Mouse (Mus musculus) megakaryocyte progenitor cell, adult 5-6 weeks (primary cell): ENCODE data around the gene Gm38392. TPM values are rescaled to one million over a fixed set of nuclear protein-coding genes. Genes with fewer than 3 reads are reported as not detected.

ENCODE experiments used
- ATAC-seq: replicated peaks from 2 replicates; pipeline ENCODE4 v1.8.0; 2016; ENCODE audit warnings: mild to moderate bottlenecking, moderate TSS enrichment, inconsistent platforms; ENCODE audit not compliant: poor library complexity
- total RNA-seq, 2 experiments: library from RNA; stranded (forward) in 1 of 2; stranded (reverse) in 1 of 2; fragments of 157-497, 149-512 nt in 1 of 2; fragments of 200-1000 nt in 1 of 2; gene quantifications; 2 replicates each; pipeline versions ENCODE4 v1.2.3 to v1.2.4; 2015 to 2017

Gene Gm38392
- total RNA-seq, 2 experiments from 2014 or later = 0.10 TPM; not detected in 1

- ATAC-seq = no peak
These were observed 48.1 kb downstream of the Gm38392 start for GRCm38 (mm10) chr3:88238866-88239391.

- ATAC-seq = peak; percentile 81
These were observed 49.3 kb downstream of the Gm38392 start for GRCm38 (mm10) chr3:88237556-88238194.

GRCm38 (mm10) chr3:88237161-88237555 is 49.9 kb downstream of the Gm38392 start:
- no peak for ATAC-seq

GRCm38 (mm10) chr3:88235616-88236015 is 51.4 kb downstream of the Gm38392 start:
- ATAC-seq = no peak

GRCm38 (mm10) chr3:88235216-88235615 is 51.8 kb downstream of the Gm38392 start:
- ATAC-seq = peak; percentile 49; the same call in 1 of the 2 replicates

GRCm38 (mm10) chr3:88234041-88234440 is 53.0 kb downstream of the Gm38392 start:
- no peak for ATAC-seq

DNA sequence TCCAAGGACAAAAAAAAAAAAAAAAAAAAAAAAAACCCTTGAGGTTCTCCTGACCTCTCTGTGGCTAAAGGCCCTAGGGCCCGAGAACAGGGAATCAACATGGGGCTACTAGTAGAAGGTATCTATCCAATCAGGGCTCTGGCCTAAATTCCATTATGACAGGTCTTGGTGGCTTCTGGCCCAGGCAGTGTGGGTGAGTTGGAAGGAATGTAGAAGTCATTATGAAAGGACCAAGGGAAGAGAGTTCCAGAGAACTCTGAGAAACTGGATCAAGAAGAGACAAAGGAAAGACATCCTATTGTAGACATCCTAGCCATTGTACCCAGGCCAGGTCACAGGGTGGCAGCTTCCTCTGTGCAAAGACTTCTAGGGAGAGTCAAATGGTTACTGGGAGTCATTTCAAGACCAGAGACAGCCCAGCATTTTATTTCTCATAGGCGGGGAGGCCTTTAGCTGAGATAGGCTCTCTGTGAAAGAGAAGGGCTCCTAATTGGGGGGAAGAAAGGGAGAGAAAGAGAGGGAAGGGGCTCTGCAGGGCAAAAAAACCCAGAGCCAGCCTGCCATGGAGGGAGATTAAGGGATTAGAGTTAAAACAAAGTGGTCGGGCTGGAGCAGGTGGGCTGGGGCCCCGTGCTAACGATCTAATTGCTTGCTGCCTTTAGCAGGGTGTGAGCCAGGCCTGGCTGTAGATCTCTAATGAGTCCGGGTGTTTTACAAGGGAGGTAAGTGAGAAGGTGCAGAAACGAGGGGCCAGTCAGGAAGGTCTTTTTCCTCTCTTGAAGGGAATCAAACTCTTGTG is 54.0 kb downstream of the Gm38392 start:
- no peak for ATAC-seq

DNA sequence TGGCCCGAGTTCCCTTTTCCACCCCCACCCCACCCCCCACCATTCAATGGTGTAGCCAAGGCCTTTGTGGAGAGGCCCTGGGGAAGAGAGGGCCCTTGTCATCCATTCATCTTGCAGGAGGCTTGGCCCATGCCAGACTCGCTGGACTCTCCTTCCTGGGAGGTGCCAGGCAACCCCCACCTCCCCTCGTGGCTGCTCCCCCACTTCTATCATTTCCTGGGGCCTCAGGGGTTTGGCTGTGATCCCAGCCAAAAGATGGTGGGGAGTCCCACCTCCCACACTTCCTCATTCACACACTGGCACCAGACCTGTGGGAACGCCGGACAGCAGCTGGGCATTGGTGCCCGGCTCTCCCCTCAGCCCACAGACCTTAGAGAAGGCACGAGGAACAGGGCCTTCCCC is 54.7 kb downstream of the Gm38392 start:
- peak; percentile 56 for ATAC-seq

- no peak for ATAC-seq
These were observed 55.9 kb downstream of the Gm38392 start for GRCm38 (mm10) chr3:88231061-88231641.

DNA sequence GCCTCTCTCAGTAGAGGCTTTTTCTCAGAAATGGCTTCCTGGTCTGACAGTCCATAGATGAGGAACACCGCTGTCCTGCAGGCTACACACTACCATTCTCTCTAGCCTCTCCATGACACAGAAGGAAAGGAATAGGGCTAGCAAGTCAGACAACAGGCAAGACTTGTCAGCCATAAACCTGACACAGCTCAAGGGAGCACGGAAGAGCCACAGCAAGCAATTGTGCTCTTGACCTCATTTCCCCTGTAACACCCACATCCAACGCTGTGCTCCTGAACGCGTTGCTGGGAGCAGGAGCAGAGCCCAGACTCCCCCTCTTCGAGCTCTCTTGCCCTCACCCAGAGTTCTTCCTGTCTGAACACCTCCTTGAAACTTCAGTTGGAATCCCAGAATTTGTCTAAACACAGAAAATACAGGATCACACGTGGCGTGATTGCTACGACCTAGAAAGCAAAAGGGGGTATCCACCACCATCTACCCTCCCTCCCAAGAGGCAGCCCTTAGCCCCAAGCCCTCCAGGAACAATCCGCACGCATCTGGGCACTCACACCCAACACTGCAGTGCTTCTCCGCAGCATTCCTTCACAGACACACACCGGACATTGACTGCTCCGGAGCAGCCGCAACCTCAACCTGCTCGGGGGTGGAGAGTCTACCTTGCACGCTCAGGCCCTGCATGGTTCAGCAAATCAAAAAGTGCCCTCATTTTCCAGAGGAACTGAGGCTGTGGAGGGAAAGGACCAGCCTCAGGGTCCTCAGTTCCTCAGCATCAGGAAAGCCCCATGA is 56.6 kb downstream of the Gm38392 start:
- no peak for ATAC-seq

DNA sequence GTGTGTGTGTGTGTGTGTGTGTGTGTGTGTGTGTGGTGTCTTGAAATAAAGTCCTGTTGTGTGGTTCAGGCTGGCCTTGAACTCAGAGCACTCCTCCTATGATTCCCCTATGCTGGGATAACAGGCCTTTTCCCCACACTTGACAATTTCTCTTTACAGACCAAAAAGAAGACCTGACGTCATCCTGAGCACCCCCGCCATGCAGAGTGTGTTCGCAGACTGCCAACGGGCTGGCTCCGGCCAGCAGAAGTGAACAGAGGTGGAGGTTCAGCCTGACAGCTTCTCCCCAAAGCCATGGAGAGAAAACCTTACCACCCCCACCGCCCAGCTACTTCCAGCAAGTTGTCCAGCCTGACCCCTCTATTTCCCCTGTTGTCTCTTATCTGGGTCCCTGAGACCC is 57.5 kb downstream of the Gm38392 start:
- ATAC-seq = no peak

GRCm38 (mm10) chr3:88228906-88229305 is 58.1 kb downstream of the Gm38392 start:
- no peak for ATAC-seq

GRCm38 (mm10) chr3:88227976-88228375 is 59.0 kb downstream of the Gm38392 start:
- ATAC-seq = no peak

DNA sequence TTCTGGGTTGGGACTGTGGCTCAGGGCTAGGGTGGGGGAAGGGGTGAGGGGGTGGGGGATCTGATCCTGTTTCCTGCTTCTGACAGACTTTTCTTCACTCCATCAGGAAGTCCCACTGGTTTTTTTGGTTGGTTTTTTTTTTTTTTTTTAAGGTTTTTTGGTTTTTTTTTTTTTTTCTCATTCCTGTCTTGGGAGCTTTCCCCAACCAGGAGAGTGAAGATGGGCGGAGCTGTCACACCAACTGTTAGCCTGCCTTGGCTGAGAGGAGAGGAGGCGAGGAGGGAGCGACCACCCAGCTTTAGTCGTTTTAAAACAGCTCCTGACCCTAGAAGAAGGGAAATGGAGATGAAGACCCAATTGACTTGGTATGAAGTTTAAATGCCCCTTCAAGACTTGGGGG is 59.8 kb downstream of the Gm38392 start:
- no peak for ATAC-seq

- no peak for ATAC-seq
These were observed 60.7 kb downstream of the Gm38392 start for GRCm38 (mm10) chr3:88226101-88226845.

- no peak for ATAC-seq
These were observed 62.1 kb downstream of the Gm38392 start for GRCm38 (mm10) chr3:88224929-88225328.

GRCm38 (mm10) chr3:88222446-88222845 is 64.6 kb downstream of the Gm38392 start:
- no peak for ATAC-seq

DNA sequence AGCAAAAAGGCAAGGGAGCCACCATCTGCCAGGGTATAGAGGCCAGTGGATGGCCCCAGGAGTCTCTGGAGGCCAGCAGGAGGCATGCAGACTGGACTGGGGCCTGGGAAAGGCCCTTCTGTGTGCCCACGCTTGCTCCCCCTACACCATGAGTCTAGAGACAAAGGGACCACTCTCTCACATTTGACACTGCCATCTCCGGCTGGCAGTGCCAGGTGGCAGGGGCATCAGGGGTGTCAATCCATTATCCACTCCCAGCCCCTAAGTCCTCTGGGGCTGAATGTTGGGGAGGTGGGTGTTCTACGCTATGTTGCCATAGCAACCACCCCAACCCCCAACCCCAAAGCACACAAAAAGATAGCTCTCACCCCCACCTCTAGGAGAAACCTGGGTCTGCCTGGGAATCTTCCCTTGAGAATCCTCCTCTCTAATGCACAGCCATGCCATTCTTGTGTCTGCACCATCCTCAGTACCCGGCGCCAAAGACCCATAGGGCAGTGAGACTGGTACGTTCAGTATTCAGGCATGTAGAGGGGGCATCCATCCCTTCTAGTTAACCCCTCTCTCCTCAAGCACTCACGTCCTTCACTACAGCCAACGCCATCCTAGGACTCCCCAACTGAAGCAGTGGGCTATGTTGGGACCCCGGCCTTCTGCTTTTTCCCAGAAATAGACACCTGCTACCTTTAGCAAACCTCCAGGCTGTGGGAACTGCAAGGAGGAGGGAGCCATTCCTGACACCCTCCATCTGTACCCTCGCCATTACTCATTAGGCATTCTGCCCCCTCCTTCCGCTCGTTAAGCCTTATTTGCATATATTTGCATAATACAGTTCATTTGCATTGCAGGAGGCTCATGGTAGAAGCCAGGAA is 65.3 kb downstream of the Gm38392 start:
- no peak for ATAC-seq

DNA sequence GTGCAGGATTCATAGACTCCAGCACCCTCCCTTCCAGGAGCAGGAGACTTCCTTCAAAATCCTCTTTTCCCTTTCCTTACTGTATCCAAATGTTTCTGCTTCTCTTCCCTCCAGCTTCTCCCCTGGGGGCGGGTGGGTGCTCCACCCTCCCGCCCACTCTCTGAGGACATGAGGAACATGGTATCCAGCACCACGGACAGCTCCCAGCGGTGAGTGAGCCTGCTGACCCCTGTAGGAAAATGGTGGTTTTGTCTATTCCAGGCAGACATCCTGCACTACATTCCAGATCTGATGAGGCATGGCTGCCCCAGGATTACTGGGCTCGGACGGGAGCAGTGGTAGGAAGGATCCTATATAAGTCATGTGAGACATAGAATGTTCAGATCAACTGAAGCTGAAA is 66.2 kb downstream of the Gm38392 start:
- peak; percentile 97 for ATAC-seq
